Mouse (Mus musculus) 416B (cell line): ENCODE data around the gene Birc2.
A peak's percentile ranks its signal among the peaks of the same experiment; 100 is the strongest.

ENCODE experiments used
- DNase-seq: peaks from one replicate; pipeline ENCODE4 v3.0.0; 2011; ENCODE audit warnings: low read depth

The Birc2 gene

DNA sequence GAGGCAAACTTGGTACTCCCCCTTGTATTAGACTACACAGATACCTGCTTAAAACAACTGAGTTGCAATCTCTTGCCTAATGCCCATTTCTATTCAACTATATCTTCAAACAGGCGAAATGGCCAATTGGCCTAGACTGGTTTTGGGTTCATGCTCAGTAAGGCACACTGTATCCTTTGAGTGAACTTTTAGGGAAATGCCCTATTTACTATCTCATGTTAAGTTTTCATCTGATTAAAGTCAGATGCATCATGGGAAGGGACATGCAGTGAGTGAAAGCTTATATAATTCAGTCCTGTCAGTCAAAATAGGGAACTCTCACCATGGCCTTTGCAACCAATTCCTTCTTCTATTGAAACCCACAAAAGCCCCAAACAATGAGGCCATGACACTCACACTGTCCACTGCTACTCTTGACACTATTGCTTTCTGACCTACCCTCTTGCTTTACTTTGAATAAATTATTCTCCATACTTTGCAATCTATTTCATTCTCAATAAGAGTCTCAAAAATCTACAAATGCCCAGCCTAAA, 9.9 kb upstream of the Birc2 start:
- DNase-seq, result peak; percentile 32

DNA sequence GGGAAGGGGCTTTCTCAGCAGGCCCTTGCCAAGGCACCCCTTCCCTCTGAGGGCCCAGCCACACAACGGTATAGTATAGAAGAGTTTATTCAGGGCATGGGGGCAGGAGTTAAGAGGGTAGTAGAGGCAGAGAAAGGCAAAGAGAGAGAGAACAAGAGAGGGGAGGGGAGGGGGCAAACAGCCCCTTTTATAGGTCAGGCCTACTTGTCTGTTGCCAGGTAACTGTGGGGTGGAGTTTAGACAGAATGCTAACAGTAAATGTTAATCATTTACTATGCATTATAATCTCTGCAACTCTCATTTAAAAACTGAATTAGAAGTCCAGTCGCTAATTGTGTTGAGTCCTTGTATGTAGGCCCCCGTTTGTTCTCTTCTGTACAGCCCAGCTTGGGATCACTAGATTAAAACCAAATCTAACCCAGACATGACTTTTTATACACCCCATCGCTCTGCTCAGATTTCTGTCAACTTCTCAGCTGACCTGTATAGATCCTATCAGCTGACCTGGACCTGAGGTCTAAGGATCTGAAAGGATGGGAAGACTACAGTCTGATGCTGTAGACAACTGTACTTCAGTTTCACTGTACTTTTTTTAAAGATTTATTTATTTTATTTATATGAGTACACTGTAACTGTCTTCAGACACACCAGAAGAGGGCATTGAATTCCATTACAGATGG, 8.5 kb upstream of the Birc2 start:
- DNase-seq, result no peak

DNA sequence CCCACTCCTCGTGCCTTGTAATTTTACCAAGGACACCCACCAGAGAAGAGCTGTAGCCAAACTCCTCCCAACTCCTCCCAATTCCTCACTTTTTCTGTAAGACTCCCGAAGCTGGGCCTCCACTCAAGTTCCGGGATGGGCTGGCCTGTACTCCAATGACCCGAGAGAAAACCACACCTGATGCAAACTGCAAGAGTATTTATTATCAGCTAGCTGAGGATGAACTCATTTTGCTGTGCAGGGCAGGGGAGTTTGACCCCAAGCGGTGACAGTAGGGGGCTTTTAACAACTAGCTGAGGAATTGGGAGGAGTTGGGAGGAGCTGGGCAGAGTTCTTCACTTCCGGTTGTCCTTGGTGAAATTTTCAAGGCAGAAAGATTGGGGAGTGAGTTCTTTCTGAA, 4.4 kb upstream of the Birc2 start:
- no peak for DNase-seq

DNA sequence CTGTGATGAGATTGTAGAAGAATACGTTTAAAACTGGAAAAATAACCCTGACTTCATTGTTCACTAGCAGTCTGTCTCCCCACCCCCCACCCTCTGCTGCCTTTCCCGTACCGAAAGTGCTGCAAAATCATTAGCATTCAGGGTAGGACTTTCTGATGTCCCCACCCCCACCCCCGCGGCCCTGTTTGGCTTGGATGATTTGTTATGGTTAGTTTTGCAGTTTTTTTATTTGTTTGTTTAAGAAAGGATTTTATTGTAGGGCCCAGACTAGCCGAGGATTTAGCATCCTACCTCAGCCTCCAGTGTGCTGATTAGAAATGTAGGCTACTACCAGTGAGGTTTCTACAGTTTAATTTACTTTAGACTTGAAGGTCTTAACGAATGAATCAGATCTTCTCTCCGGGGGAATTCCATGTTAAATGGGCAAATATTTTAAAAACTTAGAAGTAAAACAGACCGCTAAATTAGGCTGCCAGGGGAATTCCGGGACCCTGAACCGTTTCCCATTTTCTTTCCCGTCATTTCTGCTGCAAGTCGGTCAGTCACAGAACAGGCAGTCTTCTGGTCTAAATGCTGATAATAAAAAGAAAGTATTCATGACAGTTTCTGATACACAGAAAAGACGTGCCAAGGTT, 1.1 kb upstream of the Birc2 start:
- DNase-seq, result peak; percentile 78

DNA sequence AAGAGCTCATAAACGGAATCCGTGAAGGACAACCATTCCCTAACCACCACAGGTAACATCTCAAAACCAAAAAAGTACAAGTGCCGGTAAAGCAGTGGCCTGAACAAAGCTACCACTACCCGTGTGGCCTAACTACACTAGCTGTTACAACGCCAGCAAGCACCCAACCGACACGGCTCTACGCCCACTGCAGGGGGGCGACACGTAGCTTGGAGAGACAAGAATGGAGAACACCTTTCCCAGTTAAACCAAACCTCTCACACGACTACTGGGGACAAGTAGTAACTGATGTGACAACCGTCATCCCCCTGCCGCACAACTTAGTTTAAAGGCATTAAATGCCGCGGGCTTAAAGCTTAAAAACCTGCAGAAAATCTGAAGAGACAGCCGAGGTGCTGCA, 533 bp downstream of the Birc2 start:
- DNase-seq, result peak; percentile 73

DNA sequence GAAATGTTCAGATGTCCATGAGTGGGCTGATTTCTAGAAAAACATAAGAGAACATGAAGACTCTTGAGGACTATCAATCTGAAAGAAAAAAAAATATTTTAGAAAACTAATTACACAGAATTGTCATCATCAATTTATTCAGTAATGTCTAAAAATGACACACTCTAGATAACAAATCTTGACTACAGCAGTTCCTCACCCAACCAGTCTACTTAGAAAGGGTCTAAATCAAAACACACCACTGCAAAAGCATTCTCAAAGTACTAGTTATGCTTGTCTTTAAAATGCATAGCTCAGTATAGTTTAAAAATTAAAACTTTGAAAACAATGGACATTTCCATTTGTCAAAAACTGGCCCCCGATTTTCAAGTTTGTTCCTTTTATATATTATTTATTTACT, 1.6 kb downstream of the Birc2 start:
- no peak for DNase-seq

DNA sequence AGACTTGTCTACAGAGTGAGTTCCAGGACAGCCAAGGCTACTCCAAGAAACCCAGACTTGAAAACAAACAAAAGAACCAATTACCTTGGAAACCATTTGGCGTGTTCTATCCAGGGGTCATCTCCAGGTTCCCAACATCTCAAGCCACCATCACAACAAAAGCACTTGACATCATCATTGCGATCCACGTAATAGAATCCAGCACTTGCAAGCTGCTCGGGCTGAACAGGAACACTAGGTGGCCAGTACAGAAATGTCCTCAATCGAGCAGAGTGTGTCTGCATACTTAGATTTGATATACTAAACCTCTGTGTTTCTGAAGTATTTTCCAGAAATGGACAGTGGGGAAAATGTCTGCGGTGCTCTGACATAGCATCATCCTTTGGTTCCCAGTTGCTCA, 3.4 kb downstream of the Birc2 start:
- peak; percentile 36 for DNase-seq

DNA sequence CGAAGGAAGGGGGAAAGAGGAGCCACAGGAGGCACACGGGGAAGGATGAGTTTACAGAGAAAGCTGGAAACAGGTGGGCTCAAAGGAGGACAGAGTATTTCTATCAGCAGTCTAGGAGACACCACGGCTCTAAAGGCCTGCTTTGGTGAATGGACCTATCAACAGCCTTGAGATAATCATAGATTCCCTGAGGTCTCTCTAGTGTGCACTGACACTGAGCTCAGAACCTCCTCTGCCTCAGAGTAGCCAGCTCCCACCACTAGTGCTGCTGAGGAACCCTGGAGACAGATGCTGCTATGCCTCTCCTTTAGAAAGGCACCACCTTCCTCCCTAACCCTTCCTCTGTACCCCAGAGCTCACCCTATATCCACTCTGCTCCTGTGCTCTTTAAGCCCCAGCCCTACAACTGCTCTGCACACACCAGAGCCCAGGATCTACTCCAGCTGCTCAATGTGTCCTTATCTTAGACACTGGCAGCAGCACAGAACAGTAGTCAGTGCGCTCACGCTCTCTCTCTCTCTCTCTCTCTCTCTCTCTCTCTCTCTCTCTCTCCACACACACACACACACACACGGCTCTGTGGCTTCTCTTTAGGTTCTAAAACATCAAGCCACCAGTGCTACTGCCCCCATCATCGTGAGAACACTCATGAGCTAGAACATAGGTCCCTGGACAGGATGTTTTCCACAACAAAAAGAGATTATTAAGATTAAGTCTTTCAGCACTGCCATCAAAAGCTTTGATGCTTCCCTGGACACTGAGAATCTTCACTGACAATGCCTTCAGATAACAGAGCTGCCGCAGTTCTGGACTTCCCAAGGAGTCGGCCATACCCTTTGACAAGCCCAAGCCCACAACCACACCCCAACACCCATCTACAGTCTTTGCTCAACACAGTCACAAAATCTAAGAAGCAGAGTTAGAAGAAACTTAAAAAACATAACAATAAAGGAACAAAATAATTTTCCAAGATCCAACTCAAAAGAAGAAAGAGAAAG, 7.0 kb downstream of the Birc2 start:
- DNase-seq, result peak; percentile 18

DNA sequence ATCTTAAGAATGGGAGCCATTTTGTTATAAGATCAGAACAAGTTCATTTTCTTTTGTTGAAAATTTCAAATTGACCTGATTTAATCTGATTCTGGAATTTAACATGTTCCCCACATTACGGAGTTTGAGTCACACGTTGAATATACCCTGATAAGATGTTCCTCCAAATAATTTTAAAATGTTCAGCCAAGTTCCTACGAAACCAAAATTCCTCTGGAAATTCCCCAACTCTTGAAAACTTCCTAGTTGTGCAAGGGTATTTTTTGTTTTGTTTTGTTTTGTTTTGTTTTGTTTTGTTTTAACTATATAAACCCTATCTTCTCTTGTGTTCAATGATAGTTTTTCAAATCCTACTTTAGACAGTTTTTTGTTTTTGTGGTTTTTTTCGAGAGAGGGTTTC, 8.2 kb downstream of the Birc2 start:
- DNase-seq, result no peak

DNA sequence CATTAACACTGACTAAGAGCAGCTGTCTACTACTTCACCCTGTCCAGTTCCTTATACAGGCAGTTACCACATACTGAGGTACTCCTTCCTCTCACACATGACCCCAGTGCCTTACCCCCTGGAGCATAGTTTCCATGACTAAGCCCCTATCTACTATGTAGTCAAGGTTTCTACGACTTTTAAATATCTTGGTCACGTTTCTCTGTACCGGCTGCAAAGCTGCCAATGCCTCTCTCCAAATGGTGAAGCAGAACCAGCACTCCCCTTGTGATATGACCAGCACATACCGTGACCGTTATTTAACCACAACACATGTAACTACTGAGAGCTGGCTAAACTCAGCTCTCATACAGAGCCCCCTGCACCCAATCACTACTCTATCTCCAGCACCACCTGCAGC, 11.9 kb downstream of the Birc2 start:
- peak; percentile 59 for DNase-seq

DNA sequence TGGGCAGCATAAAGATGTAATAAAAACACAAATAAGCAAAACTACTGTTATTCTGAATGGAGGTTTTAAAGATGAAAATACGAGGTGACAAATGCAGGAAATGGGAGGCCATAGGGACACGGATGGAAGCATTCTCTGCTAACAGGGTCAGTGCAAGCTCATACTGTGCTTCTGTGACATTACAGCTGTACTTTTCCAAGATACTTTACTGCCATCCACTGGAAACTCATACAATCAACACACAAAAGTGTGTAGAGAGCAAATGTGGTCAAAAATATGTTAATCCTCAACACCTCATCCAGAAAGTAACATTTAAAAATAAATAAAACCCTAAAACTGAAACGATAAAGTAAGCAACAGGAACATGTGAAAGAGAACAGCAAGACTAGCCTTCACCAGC, 14.1 kb downstream of the Birc2 start:
- DNase-seq, result peak; percentile 51

DNA sequence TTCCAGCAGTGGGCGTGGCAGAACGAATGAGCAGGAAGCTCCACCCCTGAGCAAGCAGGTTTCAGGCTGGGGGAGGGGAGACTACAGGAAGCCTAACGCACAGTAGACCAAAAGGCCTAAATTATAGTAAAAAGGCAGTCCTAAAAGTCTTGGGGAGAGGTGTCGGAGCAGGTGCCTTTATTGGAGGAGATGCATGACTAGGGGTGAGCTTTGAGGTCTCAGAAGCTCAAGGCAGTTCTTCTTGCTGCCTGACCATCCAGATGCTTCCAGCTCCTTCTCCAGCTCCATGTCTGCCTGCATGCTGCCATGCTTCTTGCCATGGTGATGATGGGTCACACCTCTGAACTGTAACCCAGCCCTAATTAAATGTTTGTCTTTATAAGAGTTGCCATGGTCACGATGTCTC, 31.8 kb downstream of the Birc2 start:
- no peak for DNase-seq

DNA sequence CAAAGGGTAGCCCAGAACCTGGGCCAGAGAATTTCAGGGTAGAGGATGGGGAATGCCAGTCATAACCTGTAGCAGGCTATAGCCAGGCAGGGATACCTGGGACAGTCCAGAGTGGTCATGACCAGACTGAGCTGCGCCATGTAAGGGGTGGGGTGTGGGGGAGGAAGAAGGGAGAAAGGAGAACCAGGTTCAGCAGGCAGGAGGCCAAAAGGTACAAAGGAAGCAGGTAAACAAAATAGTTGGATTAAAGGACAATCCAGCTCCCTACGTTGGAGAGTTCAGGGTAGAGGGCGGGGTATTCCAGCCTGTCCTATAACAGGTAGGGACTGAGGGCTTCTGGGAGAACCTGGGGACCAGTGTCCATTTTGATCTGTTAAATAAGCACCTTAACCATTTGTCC, 38.3 kb downstream of the Birc2 start:
- DNase-seq, result no peak

DNA sequence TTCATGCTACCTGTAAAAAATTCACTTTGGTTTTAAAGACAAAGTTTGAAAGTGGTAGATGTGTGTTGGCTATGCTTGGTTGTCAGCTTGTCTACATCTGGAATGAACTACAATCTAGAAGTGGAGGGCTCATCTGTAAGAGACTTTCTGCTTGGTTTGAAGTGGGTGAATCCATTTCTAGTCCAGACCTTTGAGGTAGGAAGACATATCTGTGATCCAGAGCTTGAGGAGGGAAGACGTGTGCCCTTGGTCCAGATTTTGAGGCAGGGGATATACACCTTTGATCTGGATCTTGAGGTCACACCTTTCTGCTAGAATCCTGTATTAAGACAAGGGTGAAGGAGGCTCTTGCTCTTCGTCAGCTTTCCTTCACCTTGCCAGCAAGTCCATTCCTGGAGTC, 39.3 kb downstream of the Birc2 start:
- DNase-seq, result no peak

DNA sequence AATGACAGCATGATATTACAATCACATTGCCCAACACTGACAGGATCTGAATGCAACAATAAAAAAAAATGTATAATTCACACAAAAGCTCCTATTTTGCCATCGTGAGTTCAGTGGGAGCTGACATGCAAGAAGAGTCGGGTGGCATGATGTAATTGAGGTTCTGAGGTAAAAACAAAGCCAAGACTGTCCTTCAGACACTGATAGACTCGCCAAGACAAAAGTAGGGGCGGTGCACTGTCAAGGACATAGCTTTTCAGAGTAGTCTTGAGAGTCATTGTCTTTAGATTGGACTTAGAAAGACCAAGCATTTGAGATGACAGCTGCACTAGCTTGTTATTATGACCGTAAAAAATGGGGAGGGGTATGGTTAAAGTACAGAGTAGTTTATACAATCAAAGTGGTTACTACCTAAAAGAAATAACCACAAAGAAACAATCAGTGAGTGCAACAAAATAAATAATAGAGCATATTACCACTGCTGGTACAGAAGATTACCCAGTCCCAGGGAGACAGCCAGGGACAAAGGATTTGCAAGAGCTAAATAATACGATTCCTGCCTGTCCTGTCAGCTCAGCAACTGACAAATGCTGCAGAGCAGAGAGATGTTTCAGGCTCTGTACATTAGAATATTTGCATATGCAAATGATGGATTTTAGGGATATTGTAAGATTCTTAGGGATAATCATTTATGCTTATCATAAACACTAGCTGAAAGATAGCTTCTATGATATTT, 40.6 kb downstream of the Birc2 start:
- no peak for DNase-seq

DNA sequence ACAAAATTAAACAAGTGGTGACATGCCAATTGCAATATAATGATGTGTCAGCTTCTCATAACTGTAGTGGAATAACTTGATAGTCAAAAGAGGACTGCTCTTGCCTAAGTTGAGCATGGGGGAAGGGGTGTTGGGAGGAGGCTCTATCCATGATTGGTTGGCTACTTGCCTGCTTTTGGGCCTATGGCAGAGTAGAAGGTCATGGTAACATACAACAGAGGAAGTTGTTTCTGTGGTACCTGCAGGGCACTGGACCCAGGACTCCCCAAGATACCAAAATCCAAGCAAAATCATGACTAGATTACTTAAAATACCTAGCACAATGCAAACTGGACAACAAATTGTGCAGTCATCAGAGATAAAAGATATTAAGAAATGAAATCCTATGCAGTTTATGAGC, 41.3 kb downstream of the Birc2 start:
- no peak for DNase-seq

DNA sequence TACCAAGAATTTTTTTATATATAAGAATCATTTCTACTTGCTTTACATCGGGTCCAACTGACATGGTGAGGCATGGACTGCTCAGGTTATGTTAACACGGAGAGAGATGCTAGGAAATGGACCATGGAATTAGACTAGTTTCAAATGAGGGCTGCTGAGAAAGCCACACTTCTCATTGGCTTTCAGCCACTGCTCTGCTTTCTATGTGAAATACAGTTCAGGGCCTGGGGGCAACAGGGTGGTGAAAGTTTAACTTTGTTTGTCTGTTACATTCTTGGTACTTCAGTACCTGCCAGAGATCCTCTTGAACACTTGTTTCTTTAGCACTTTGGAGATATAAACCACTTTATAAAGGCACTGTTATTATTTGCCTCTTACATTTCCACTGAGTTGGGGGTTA, 43.3 kb downstream of the Birc2 start:
- no peak for DNase-seq

DNA sequence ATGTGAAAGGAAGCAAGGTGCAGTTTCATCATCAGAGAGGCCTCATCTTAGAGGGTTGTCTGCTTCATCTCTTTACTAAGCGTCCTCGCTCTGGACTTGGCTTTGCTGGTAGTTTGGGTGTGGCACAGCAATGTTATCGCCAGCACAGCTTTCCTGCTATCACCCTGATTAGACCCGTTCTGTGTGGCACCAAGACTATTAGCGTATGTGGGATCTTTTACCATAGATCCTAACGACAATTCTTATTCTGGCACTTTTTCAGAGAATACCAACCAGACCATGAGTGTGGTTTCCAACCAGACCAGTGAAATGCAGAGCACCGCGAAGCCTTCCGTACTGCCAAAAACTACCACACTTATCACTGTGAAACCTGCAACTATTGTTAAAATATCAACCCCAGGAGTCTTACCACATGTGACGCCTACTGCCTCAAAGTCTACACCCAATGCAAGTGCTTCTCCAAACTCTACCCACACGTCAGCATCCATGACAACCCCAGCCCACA, 46.2 kb downstream of the Birc2 start:
- DNase-seq, result no peak

DNA sequence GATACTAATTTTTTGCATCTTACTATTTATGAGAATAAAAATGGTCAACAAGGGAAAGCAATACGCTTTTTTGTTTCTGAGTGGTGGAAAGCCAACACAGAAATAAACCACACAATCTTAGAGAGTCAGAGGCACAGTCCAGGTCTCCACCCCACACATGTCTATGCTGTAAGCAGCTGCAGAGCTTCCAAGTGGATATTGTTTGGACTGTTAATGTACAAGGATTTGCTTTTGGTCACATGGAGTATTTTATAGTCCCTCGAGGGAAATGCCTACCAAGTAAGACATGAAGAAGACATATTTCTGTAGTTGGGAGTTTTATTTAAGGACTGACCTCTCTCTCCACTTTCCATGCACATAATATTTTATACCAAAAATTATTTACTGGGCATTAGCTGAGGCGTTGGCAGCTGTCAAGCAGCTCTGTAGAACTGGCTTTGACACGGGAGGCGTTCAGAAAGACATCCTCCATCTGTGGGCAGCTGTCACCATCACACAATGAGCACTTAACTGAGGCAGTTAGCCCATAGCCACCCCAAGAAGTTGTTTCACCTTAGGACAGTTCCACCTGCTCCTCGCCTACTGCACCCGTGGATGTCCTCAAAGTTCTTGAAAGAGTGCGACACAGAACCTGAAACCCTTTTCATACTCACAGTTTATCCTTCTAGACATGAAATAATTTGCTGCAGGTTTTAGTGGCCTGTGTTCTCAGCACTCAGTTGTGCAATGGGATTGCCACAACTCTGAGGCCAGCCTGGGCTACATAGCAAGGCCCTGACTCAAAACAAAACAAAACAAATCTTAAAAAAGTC, 46.9 kb downstream of the Birc2 start:
- DNase-seq, result no peak

DNA sequence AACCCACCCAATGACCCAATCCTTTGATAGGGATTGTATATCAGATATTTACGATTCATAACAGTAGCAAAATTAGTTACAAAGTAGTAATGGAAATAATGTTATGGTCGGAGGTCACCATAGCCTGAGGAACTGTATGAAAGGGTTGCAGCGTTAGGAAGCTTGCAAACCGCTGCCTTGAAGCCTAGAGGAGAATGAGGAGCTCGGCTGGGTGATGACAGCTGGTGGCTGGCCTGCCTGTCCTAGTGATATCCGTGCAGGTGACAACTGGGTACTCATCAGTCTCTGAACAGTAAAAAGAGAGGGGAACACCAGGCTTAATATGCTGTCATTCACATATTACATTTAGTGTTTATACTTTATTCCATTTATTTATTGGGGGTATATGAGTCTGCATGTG, 48.5 kb downstream of the Birc2 start:
- DNase-seq, result no peak

DNA sequence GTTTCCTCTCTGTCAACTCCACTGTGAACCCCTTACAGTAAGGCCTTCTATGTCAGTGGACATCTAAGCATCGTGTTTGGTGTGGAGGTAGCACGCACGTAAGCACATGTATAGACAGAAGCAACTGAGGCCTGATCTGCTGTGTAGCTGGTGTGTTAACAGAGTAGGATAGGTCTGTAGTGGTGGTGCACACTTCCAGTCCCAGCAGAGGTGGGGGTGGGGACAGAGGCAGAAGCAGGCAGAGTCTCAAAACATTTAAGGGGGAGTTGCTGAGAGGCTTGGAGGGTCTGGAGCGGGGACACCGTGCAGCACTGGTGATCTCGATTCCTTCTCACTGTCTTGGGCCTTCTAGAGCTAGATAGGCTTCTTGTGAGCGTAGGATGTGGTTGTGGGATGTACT, 50.8 kb downstream of the Birc2 start:
- no peak for DNase-seq
